Mouse (Mus musculus): Measurements from ENCODE around the gene Olfr729. TPM values are rescaled to one million over a fixed set of nuclear protein-coding genes. Genes with fewer than 3 reads are reported as not detected.

Olfr729 gene
- not detected in 2 replicates for polyA plus RNA-seq (2012; rRNA removed; ENCODE audit: low replicate concordance)

DNA sequence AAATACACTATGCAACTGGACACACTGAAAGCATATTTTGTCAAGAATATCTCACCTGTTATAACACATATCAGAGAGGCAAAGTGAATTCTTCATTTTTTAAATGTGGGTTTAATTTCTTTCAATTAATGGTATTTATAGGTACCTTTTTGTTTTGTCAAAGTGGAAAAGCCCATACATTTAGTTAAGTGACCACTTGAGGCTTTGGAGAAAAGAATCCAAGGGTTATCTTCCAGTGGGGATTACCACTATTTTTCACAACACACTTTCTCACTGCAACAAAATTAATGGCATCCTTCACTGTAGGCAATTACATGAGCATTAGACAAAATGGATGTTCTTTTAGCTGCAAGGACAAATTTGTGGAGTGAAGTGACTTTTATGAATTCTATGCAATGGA, at the start of gene Olfr729:
TSS of gene Olfr729 (minus strand) at position 101 of the 400 bp plus-strand sequence.

DNA sequence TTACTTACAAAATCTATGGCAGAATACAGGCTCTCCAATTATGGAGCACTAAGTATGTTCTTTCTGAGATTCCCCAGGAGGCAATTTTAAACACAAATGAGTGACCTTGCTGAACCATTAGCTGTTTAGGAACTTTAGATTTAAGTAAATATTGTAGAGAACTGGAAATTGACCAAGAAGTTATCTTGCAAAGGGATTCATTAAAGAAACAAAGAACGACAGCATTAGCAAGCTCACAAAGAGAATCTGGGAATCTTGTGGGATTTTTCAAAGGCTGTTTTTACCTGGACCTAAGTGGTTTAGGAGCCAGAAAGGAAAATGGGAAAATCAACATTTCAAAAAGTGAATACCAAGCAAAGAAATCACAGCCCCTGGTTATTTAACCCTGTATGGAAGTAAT, 35.4 kb upstream of the Olfr729 start, which contains the start of gene Olfr730:
TSS of gene Olfr730 (minus strand) at position 101 of the 400 bp plus-strand sequence.

DNA sequence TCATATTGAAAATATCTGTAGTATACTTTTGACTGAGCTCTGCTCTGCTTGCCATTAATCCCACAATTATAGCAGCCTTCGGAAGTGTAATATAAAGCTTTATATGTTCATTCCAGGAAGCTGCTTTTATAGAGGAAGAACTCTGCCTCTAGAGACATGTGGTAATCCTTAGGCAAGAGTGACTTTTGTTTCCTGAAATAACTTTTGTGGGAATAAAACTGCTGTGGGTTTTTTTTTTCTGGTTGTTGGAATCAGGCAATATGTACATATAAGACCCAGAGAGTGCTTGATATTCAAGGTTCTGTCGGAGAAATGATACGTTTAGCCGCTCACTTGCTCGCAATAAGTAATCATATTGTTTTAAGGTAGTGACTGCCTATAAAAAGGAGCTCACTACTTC, 10.1 kb downstream of the Olfr729 start, which contains the start of gene Olfr728:
TSS of gene Olfr728 (minus strand) at position 101 of the 400 bp plus-strand sequence.

DNA sequence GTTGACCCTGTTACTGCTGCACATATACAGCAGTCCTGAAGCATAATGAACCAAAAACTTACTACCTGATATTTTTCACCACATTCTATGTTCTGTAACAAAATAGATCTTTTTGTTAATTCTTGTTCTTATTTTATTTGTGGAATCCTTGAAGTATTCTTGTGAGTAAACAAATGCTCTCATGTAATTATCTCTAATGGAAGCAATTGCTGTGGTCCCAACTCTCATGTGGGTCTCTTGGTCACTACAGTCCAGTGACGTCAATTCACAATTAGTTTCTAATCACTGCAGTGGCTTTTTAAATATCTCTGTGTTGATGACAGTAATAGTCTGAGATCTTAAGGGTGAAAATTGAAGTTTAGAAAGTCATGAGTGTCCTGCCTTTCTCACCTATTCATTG, 29.8 kb downstream of the Olfr729 start, which contains the start of gene Olfr727:
TSS of gene Olfr727 (plus strand) at position 301 of the 400 bp plus-strand sequence.

Other genes starting within 250 kb of the Olfr729 start
- not detected in 2 replicates for gene Olfr723, start 221.1 kb downstream of the Olfr729 start, polyA plus RNA-seq (2012; rRNA removed; ENCODE audit: low replicate concordance)
- gene Olfr724, start 189.6 kb downstream of the Olfr729 start, polyA plus RNA-seq (2012; rRNA removed; ENCODE audit: low replicate concordance) = not detected in 2 replicates
- not detected in 2 replicates for gene Olfr725, start 112.5 kb downstream of the Olfr729 start, polyA plus RNA-seq (2012; rRNA removed; ENCODE audit: low replicate concordance)
- gene Olfr726, start 62.0 kb downstream of the Olfr729 start, polyA plus RNA-seq (2012; rRNA removed; ENCODE audit: low replicate concordance) = not detected in 2 replicates
- gene Olfr727, start 29.7 kb downstream of the Olfr729 start, polyA plus RNA-seq (2012; rRNA removed; ENCODE audit: low replicate concordance) = not detected in 2 replicates
- gene Olfr728, start 10.2 kb downstream of the Olfr729 start, polyA plus RNA-seq (2012; rRNA removed; ENCODE audit: low replicate concordance) = not detected in 2 replicates
- 0.04 TPM in 1 of 2 replicates, not detected in the other for gene Olfr730, start 35.3 kb upstream of the Olfr729 start, polyA plus RNA-seq (2012; rRNA removed; ENCODE audit: low replicate concordance)
- 0.13 TPM in 1 of 2 replicates, not detected in the other for gene Olfr731, start 89.0 kb upstream of the Olfr729 start, polyA plus RNA-seq (2012; rRNA removed; ENCODE audit: low replicate concordance)
- gene Olfr732, start 131.3 kb upstream of the Olfr729 start, polyA plus RNA-seq (2012; rRNA removed; ENCODE audit: low replicate concordance) = not detected in 2 replicates
- 0.14 and 0.40 TPM in 2 replicates for gene Olfr733, start 148.6 kb upstream of the Olfr729 start, polyA plus RNA-seq (2012; rRNA removed; ENCODE audit: low replicate concordance)
- gene Olfr734, start 173.9 kb upstream of the Olfr729 start, polyA plus RNA-seq (2012; rRNA removed; ENCODE audit: low replicate concordance) = not detected in 2 replicates
- 0.31 and 0.62 TPM in 2 replicates for gene Olfr735, start 196.0 kb upstream of the Olfr729 start, polyA plus RNA-seq (2012; rRNA removed; ENCODE audit: low replicate concordance)
- 1.6 and 3.3 TPM in 2 replicates for gene Tlr11, start 205.0 kb upstream of the Olfr729 start, polyA plus RNA-seq (2012; rRNA removed; ENCODE audit: low replicate concordance)
- not detected in 2 replicates for gene Olfr736, start 228.3 kb upstream of the Olfr729 start, polyA plus RNA-seq (2012; rRNA removed; ENCODE audit: low replicate concordance)